Mouse (Mus musculus) effector memory CD4-positive, alpha-beta T cell, adult 5 months (primary cell): Measurements from ENCODE around the gene Tigd3. TPM values are rescaled to one million over a fixed set of nuclear protein-coding genes. Genes with fewer than 3 reads are reported as not detected.

Source experiments
- polyA plus RNA-seq: library from polyadenylated mRNA; unstranded; fragments of 100-300 nt; shearing (Covaris generic); gene quantifications from one replicate; pipeline ENCODE4 v1.2.1, GENCODE M21; 2017

Gene Tigd3
- 0.61 TPM for polyA plus RNA-seq

GRCm38 (mm10) chr19:5894002-5894678 is at the start of gene Tigd3:
TSS of gene Tigd3 (minus strand) at chr19:5894149.

DNA sequence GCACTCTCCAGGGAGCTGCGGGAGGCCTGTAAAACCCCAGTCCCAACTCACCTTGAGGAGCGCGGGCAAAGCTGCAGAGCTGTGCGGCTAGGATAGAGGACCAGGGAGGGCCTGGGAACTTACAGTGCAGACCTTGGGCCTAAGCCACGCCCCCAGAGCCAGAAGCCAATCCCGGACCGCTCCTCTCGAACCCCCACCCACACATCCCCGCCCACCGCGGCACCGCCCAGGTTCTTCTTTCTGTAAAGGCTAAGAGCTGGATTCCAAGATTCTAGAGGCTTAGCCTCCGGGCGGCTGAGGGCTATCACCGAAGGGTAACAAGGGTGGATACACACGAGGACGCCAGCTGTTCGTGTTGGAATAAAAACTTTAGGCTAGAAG is 30.8 kb upstream of the Tigd3 start, which contains the start of gene Cdc42ep2:
Gene Cdc42ep2, minus strand, starts transcription at position 104 of the 381 bp plus-strand sequence.

GRCm38 (mm10) chr19:5913007-5913719 is 19.2 kb upstream of the Tigd3 start, which contains the start of gene Dpf2:
TSS of gene Dpf2 (minus strand) at chr19:5913010.

DNA sequence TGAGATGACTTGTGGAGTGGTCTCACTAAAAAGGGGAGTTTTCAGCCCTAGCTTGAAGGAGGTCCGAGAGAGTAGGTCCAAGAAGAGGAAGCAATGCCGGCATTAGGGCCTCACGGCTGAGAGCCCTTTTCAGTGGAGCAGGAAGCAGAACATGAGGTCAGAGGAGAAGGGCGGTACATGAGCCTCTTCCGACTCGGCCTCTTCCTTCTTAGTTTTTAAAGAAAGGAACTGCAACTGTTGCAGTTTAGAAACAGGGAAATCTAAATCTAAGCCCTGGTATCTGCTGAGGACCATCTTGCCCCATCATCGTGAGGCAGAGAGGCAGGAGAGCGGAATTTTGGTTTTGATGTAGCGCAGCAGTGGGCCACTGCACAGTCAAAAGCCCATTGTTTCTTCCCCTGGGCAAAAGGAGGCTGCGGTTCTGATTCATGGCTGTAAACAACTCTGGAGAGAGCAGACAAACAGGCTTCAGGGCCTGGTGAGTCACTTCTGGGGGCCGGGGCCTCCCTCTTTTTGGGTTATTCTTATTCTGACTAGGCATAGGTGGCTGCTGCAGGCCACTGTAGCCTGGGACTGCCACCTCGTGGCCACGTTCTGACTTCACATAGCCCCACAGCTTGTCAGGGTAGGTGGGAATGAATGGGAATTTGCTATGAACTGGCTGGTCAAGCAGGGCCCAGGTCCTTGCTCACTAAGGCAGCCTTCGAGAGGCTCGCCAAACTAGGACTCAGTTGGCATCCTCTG is 16.2 kb downstream of the Tigd3 start, which contains the start of gene Slc25a45:
Gene Slc25a45, plus strand, starts transcription at position 191 of the 744 bp plus-strand sequence.

GRCm38 (mm10) chr19:5874969-5875480 is 18.9 kb downstream of the Tigd3 start, which contains the start of gene Frmd8:
TSS of gene Frmd8 (minus strand) at chr19:5875274.

Other genes with a start within 250 kb of the Tigd3 start
- 174 TPM for gene Sipa1, start 230.4 kb downstream of the Tigd3 start, polyA plus RNA-seq
- 58.1 TPM for gene Map3k11, start 205.4 kb downstream of the Tigd3 start, polyA plus RNA-seq
- 45.2 TPM for gene Pcnx3, start 205.2 kb downstream of the Tigd3 start, polyA plus RNA-seq
- 2.7 TPM for gene Kcnk7, start 189.8 kb downstream of the Tigd3 start, polyA plus RNA-seq
- gene Ehbp1l1, start 167.8 kb downstream of the Tigd3 start, polyA plus RNA-seq, result 44.6 TPM
- 73.6 TPM for gene Fam89b, start 164.5 kb downstream of the Tigd3 start, polyA plus RNA-seq
- 0.65 TPM for gene Ltbp3, start 153.2 kb downstream of the Tigd3 start, polyA plus RNA-seq
- 66.7 TPM for gene Scyl1, start 122.7 kb downstream of the Tigd3 start, polyA plus RNA-seq
- gene Frmd8, start 18.9 kb downstream of the Tigd3 start, polyA plus RNA-seq, result 104 TPM
- 18.4 TPM for gene Slc25a45, start 16.3 kb downstream of the Tigd3 start, polyA plus RNA-seq
- gene Dpf2, start 18.9 kb upstream of the Tigd3 start, polyA plus RNA-seq, result 113 TPM
- not detected for gene Cdc42ep2, start 30.7 kb upstream of the Tigd3 start, polyA plus RNA-seq
- gene Pola2, start 70.1 kb upstream of the Tigd3 start, polyA plus RNA-seq, result 38.4 TPM
- not detected for gene Slc22a20, start 92.0 kb upstream of the Tigd3 start, polyA plus RNA-seq
- 46.7 TPM for gene Capn1, start 121.7 kb upstream of the Tigd3 start, polyA plus RNA-seq
- gene Syvn1, start 152.4 kb upstream of the Tigd3 start, polyA plus RNA-seq, result 54.6 TPM
- 21.8 TPM for gene Mrpl49, start 163.6 kb upstream of the Tigd3 start, polyA plus RNA-seq
- gene Fau, start 163.7 kb upstream of the Tigd3 start, polyA plus RNA-seq, result 985 TPM
- 17.6 TPM for gene Znhit2, start 167.0 kb upstream of the Tigd3 start, polyA plus RNA-seq
- gene Tm7sf2, start 174.2 kb upstream of the Tigd3 start, polyA plus RNA-seq, result 7.2 TPM
- gene Vps51, start 183.1 kb upstream of the Tigd3 start, polyA plus RNA-seq, result 67.1 TPM
- not detected for gene Tmem262, start 185.9 kb upstream of the Tigd3 start, polyA plus RNA-seq
- gene Gm28374, start 188.1 kb upstream of the Tigd3 start, polyA plus RNA-seq, result 0.60 TPM
- gene Zfpl1, start 190.8 kb upstream of the Tigd3 start, polyA plus RNA-seq, result 20.0 TPM
- gene Cdca5, start 190.8 kb upstream of the Tigd3 start, polyA plus RNA-seq, result 0.21 TPM
- gene AC131692.1, start 200.3 kb upstream of the Tigd3 start, polyA plus RNA-seq, result not detected
- gene Naaladl1, start 211.6 kb upstream of the Tigd3 start, polyA plus RNA-seq, result not detected
- gene Sac3d1, start 224.5 kb upstream of the Tigd3 start, polyA plus RNA-seq, result 6.3 TPM
- 25.6 TPM for gene Snx15, start 234.2 kb upstream of the Tigd3 start, polyA plus RNA-seq
- gene Batf2, start 246.8 kb upstream of the Tigd3 start, polyA plus RNA-seq, result not detected
- gene Arl2, start 247.4 kb upstream of the Tigd3 start, polyA plus RNA-seq, result 25.1 TPM